Mouse (Mus musculus) CH12.LX (cell line): ENCODE measurements around the gene Ell. TPM values are rescaled to one million over a fixed set of nuclear protein-coding genes. Genes with fewer than 3 reads are reported as not detected.
A peak's percentile ranks its signal among the peaks of the same experiment; 100 is the strongest.

Experiments
- DNase-seq: peaks from one replicate; pipeline ENCODE4 v3.0.0-alpha.2; 2013; ENCODE audit errors: extremely low read depth
- H3K27ac ChIP-seq: 2 replicates; pipeline ENCODE4 v1.5.1; 2012; ENCODE audit warnings: low read depth, mild to moderate bottlenecking, control low read depth, moderate library complexity; ENCODE audit not compliant: insufficient read depth
- H3K27me3 ChIP-seq: replicated peaks from 2 replicates; pipeline ENCODE3; 2012; ENCODE audit warnings: inconsistent platforms
- H3K36me3 ChIP-seq, 2 experiments: replicated peaks in 1 of 2; 2 replicates each; pipeline versions ENCODE3 to v1.6.1; 2012; ENCODE audit warnings: inconsistent platforms in 1 of 2, low read length in 1 of 2, mild to moderate bottlenecking in 1 of 2, mixed read lengths in 1 of 2, moderate library complexity in 1 of 2; ENCODE audit not compliant: control insufficient read depth in 1 of 2, insufficient read depth in 1 of 2
- H3K4me1 ChIP-seq, 2 experiments: 2 replicates each; pipeline ENCODE4 v1.6.1; 2012; ENCODE audit warnings: inconsistent platforms in 1 of 2, moderate library complexity in 1 of 2; ENCODE audit not compliant: insufficient read depth in 2 of 2, control insufficient read depth in 1 of 2
- H3K4me2 ChIP-seq: 2 replicates; pipeline ENCODE4 v1.6.1; 2012; ENCODE audit warnings: low read depth, mild to moderate bottlenecking, control low read depth; ENCODE audit not compliant: poor library complexity, insufficient read depth, severe bottlenecking
- H3K4me3 ChIP-seq, 3 experiments: fragments of 150-350 bp in 1 of 3; sonication (generic) in 1 of 3; replicated peaks in 1 of 3; 2 replicates each; pipeline versions ENCODE3 to v1.5.1; 2011 to 2012; ENCODE audit warnings: low read depth in 2 of 3, low read length in 2 of 3, mild to moderate bottlenecking in 2 of 3, moderate library complexity in 2 of 3, control low read depth in 1 of 3, improper control_type of control experiment in 1 of 3, inconsistent platforms in 1 of 3, mixed read lengths in 1 of 3; ENCODE audit not compliant: poor library complexity in 1 of 3
- H3K79me2 ChIP-seq: replicated peaks from 2 replicates; pipeline ENCODE4 v1.6.1; 2012; ENCODE audit warnings: mild to moderate bottlenecking, moderate library complexity; ENCODE audit not compliant: control insufficient read depth, poor library complexity, insufficient read depth, severe bottlenecking; ENCODE audit errors: extremely low read depth
- H3K9ac ChIP-seq: 2 replicates; pipeline ENCODE4 v1.6.1; 2012; ENCODE audit warnings: low read depth, mild to moderate bottlenecking, control low read depth, moderate library complexity; ENCODE audit not compliant: insufficient read depth
- H3K9me3 ChIP-seq: replicated peaks from 2 replicates; pipeline ENCODE3; 2012; ENCODE audit warnings: low read length, inconsistent platforms, mixed read lengths
- BHLHE40 ChIP-seq: IDR thresholded peaks from 2 replicates; pipeline ENCODE4 v1.6.1; 2011; ENCODE audit warnings: mild to moderate bottlenecking, low read depth, low read length, improper control_type of control experiment
- CHD1 ChIP-seq: IDR thresholded peaks from 2 replicates; pipeline ENCODE4 v1.6.1; 2012; ENCODE audit warnings: low read depth, low read length, improper control_type of control experiment, inconsistent platforms
- CHD2 ChIP-seq: IDR thresholded peaks from 2 replicates; pipeline ENCODE4 v1.6.1; 2011; ENCODE audit warnings: low read length, improper control_type of control experiment
- CTCF ChIP-seq, 2 experiments: IDR thresholded peaks in 1 of 2; conservative IDR thresholded peaks in 1 of 2; 2 replicates each; pipeline ENCODE4 v1.5.1; 2011 to 2012; ENCODE audit warnings: low read depth in 2 of 2, low read length in 2 of 2, improper control_type of control experiment in 1 of 2, inconsistent platforms in 1 of 2, mild to moderate bottlenecking in 1 of 2, moderate library complexity in 1 of 2
- ELF1 ChIP-seq: IDR thresholded peaks from 2 replicates; pipeline ENCODE4 v1.6.1; 2014; ENCODE audit warnings: low read depth, mild to moderate bottlenecking, inconsistent platforms, low read length, improper control_type of control experiment
- EP300 ChIP-seq: IDR thresholded peaks from 2 replicates; pipeline ENCODE4 v1.6.1; 2011; ENCODE audit warnings: low read length, improper control_type of control experiment
- ETS1 ChIP-seq: conservative IDR thresholded peaks from 2 replicates; pipeline ENCODE4 v1.6.1; 2012; ENCODE audit warnings: low read depth, mild to moderate bottlenecking, inconsistent platforms, low read length, improper control_type of control experiment, moderate library complexity
- GABPA ChIP-seq: IDR thresholded peaks from 2 replicates; pipeline ENCODE4 v1.6.1; 2012; ENCODE audit warnings: low read depth, low read length, improper control_type of control experiment, inconsistent platforms; ENCODE audit not compliant: insufficient replicate concordance
- HCFC1 ChIP-seq: IDR thresholded peaks from 2 replicates; pipeline ENCODE4 v1.6.1; 2012; ENCODE audit warnings: low read depth, mild to moderate bottlenecking, inconsistent platforms, low read length, improper control_type of control experiment
- IRF4 ChIP-seq: IDR thresholded peaks from 2 replicates; pipeline ENCODE4 v1.6.1; 2014; ENCODE audit warnings: low read depth, mild to moderate bottlenecking, inconsistent platforms, low read length, improper control_type of control experiment
- JUN ChIP-seq: IDR thresholded peaks from 2 replicates; pipeline ENCODE4 v1.6.1; 2011; ENCODE audit warnings: low read depth, mild to moderate bottlenecking, low read length, improper control_type of control experiment, moderate library complexity; ENCODE audit not compliant: insufficient read depth
- KAT2A ChIP-seq: IDR thresholded peaks from 2 replicates; pipeline ENCODE4 v1.6.1; 2012; ENCODE audit warnings: low read length, improper control_type of control experiment, inconsistent platforms; ENCODE audit not compliant: insufficient replicate concordance
- MAFK ChIP-seq: IDR thresholded peaks from 2 replicates; pipeline ENCODE4 v1.6.1; 2011; ENCODE audit warnings: low read length, improper control_type of control experiment; ENCODE audit not compliant: insufficient replicate concordance
- MAX ChIP-seq: IDR thresholded peaks from 2 replicates; pipeline ENCODE4 v1.6.1; 2011; ENCODE audit warnings: low read length, improper control_type of control experiment
- MEF2A ChIP-seq: IDR thresholded peaks from 2 replicates; pipeline ENCODE4 v1.6.1; 2014; ENCODE audit warnings: low read depth, mild to moderate bottlenecking, inconsistent platforms, low read length, improper control_type of control experiment, borderline replicate concordance
- MYC ChIP-seq: IDR thresholded peaks from 2 replicates; pipeline ENCODE4 v1.6.1; 2011; ENCODE audit warnings: low read depth, mild to moderate bottlenecking, improper control_type of control experiment, low read length
- NRF1 ChIP-seq: IDR thresholded peaks from 2 replicates; pipeline ENCODE4 v1.6.1; 2014; ENCODE audit warnings: low read depth, mild to moderate bottlenecking, inconsistent platforms, low read length, improper control_type of control experiment, moderate library complexity
- POLR2A ChIP-seq: IDR thresholded peaks from 2 replicates; pipeline ENCODE4 v1.6.1; 2011; ENCODE audit warnings: low read depth, mild to moderate bottlenecking, improper control_type of control experiment, low read length
- RAD21 ChIP-seq: IDR thresholded peaks from 2 replicates; pipeline ENCODE4 v1.6.1; 2011; ENCODE audit warnings: low read depth, mild to moderate bottlenecking, low read length, improper control_type of control experiment, moderate library complexity
- RCOR1 ChIP-seq: conservative IDR thresholded peaks from 2 replicates; pipeline ENCODE4 v1.6.1; 2012; ENCODE audit warnings: low read depth, mild to moderate bottlenecking, inconsistent platforms, low read length, improper control_type of control experiment
- TBP ChIP-seq: conservative IDR thresholded peaks from 2 replicates; pipeline ENCODE4 v1.6.1; 2011; ENCODE audit warnings: low read depth, low read length, improper control_type of control experiment
- ZKSCAN1 ChIP-seq: IDR thresholded peaks from 2 replicates; pipeline ENCODE4 v1.6.1; 2012; ENCODE audit warnings: low read depth, inconsistent platforms, low read length, improper control_type of control experiment, borderline replicate concordance
- ZMIZ1 ChIP-seq: IDR thresholded peaks from 2 replicates; pipeline ENCODE4 v1.6.1; 2012; ENCODE audit warnings: low read depth, mild to moderate bottlenecking, inconsistent platforms, low read length, improper control_type of control experiment
- dilution Hi-C: fragments of 300-500 bp; cut with MboI; formaldehyde crosslinking; loops from 2 replicates; pipeline ENCODE4 v1.14.3; 2020; ENCODE audit warnings: low sequenced_read_pairs; ENCODE audit not compliant: extremely low pct_unique_long_range_greater_than_20kb, extremely low pct_ligation_motif_present
- in situ Hi-C: fragments of 300-500 bp; cut with MboI; formaldehyde crosslinking; loops from 3 replicates; pipeline ENCODE4 v1.14.3; 2019; ENCODE audit warnings: low sequenced_read_pairs, low pct_ligation_motif_present, low pct_unique_long_range_greater_than_20kb, mixed read lengths
- polyA plus RNA-seq: library from polyadenylated mRNA; unstranded; fragments of >175 nt; gene quantifications from 2 replicates; pipeline ENCODE4 v1.2.1, GENCODE M21; 2012; ENCODE audit warnings: low read depth; ENCODE audit not compliant: insufficient read length
- total RNA-seq, 2 experiments: library from RNA; depleted of rRNA; stranded (reverse); fragments of 300-350 nt in 1 of 2; fragments of >200 nt in 1 of 2; gene quantifications; 2 replicates each; pipeline ENCODE4 v1.2.3; 2012 to 2014

Gene Ell
- total and polyA plus RNA-seq, 3 experiments = 6.5 to 17.9 (median 9.8) TPM

DNA sequence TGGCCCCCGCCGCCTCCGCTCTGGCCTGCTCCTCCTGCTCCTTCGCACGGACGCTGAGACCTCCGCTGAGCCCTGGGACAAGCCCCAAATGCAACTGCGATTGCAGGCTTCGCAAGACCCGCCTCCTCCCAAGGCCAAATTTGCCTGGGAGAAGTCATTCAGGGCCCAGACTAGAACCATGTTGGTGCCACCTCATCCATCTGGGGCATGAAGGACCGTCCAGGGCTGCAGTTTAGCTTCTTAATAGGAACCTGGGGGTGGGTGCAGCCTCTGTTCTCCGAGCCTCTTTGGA, 43.5 kb upstream of the Ell start:
- in situ Hi-C loops (no loop called here), dilution Hi-C loops (no loop called here)
- Histone ChIP-seq H3K9me3 (no peaks in the 10 kb centered on the region), H3K36me3 (no peaks in the 10 kb centered on the region), H3K79me2 (no peaks in the 10 kb centered on the region), H3K4me2 (no peak overlapping the region), H3K27ac (no peak overlapping the region), H3K9ac (no peak overlapping the region), H3K27me3 (peaks cover 86% of the 10 kb centered on the region), H3K4me3 (no peak overlapping the region), H3K4me1 (peaks cover 0 to 27% of the 10 kb centered on the region in 2 experiments; a peak in 3 of 4 replicates)
- no peak for DNase-seq
- TF ChIP-seq RAD21 (no peak), EP300 (no peak), IRF4 (no peak), MYC (no peak), MEF2A (no peak)

DNA sequence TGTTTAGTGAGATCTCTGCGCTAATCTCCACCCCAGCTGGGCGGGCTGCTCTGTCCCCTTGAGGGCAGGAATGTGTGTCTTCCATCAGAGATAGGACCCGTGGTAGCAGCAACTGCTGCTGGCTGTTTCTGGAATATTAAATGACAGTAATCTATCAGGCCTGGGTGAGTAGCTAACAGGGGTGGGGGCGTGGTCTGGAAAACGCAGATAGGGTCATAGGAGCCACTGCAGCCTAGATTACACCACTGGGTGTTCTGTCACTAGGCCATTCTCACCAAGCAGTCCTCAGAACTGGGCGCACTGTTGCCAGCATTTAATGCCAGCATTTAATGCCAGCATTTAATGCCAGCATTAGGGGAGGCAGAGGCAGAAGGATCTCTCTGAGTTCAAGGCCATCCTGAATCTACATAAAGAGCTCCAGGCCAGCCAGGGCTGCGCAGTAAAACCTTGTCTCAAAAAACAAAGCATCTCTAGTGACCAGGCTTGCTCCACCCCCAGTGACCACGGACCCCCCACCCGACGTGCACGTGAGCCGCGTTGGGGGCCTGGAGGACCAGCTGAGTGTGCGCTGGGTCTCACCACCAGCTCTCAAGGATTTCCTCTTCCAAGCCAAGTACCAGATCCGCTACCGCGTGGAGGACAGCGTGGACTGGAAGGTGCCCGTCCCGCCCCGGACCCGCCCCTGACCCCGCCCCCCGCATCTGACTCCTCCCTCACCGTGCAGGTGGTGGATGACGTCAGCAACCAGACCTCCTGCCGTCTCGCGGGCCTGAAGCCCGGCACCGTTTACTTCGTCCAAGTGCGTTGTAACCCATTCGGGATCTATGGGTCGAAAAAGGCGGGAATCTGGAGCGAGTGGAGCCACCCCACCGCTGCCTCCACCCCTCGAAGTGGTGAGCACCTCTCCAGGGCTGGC, 38.6 kb upstream of the Ell start:
- no peak for DNase-seq
- Histone ChIP-seq H3K79me2 (no peaks in the 10 kb centered on the region), H3K9me3 (no peaks in the 10 kb centered on the region), H3K27ac (no peak overlapping the region), H3K36me3 (peaks cover 0 to 21% of the 10 kb centered on the region in 2 experiments), H3K9ac (no peak overlapping the region), H3K4me2 (peak overlapping the region; percentile 47), H3K4me1 (peaks cover 2 to 50% of the 10 kb centered on the region in 2 experiments), H3K27me3 (peaks cover 39% of the 10 kb centered on the region), H3K4me3 (peak overlapping the region in 2 of 3 experiments; percentile 33 to 40)
- dilution Hi-C loops (no loop called here), in situ Hi-C loops (loop anchor here (10.0 kb wide), 1 partner anchor 86 kb away; no protein-coding TSS in a partner anchor)
- TF ChIP-seq POLR2A (0 out of 2 replicates have a peak, but pooled peaks have one; percentile 23), KAT2A (no peak), BHLHE40 (peak; percentile 79)

- Histone ChIP-seq H3K4me3 (no peak overlapping the region), H3K9ac (no peak overlapping the region), H3K27me3 (peaks cover 25% of the 10 kb centered on the region), H3K9me3 (no peaks in the 10 kb centered on the region), H3K36me3 (peaks cover 0 to 22% of the 10 kb centered on the region in 2 experiments), H3K4me1 (peaks cover 6 to 56% of the 10 kb centered on the region in 2 experiments), H3K4me2 (no peak overlapping the region), H3K27ac (no peak overlapping the region), H3K79me2 (no peaks in the 10 kb centered on the region)
- no peak for TF ChIP-seq IRF4
- no peak for TF ChIP-seq NRF1
- no peak for TF ChIP-seq BHLHE40
- no peak for TF ChIP-seq CHD1
- no peak for TF ChIP-seq RAD21
- TF ChIP-seq CHD2 = no peak
- TF ChIP-seq JUN = no peak
- TF ChIP-seq ZMIZ1 = no peak
- no peak for TF ChIP-seq ZKSCAN1
- no peak for TF ChIP-seq GABPA
- TF ChIP-seq TBP = no peak
- no peak for TF ChIP-seq MAFK
- no peak for TF ChIP-seq RCOR1
- TF ChIP-seq MAX = no peak
- no peak for TF ChIP-seq CTCF (conservative IDR thresholded peaks at IDR 0.05 in 1 of 2, IDR thresholded peaks at IDR 0.05 in 1 of 2; ENCODE audit: low read depth in 2 of 2, low read length in 2 of 2)
- TF ChIP-seq ELF1 = no peak
- TF ChIP-seq ETS1 = no peak
- no peak for TF ChIP-seq HCFC1
- in situ Hi-C loops (loop anchor here (10.0 kb wide), 1 partner anchor 87 kb away; no protein-coding TSS in a partner anchor), dilution Hi-C loops (no loop called here)
- DNase-seq = no peak
These were observed 37.3 kb upstream of the Ell start for GRCm38 (mm10) chr8:70501820-70502529.
